Mouse (Mus musculus): ENCODE data around the gene Txlna.

GRCm38 (mm10) chr4:129683901-129684493 lies 43.1 kb upstream of the Txlna start:
- TF ChIP-seq CTCF (IDR thresholded peaks at IDR 0.05) (no peak), EP300 (IDR thresholded peaks at IDR 0.05) (no peak)
